Mouse (Mus musculus) liver, embryonic 14.5 days (tissue): ENCODE measurements around the gene Ephb1. TPM values are rescaled to one million over a fixed set of nuclear protein-coding genes. Genes with fewer than 3 reads are reported as not detected.

ENCODE experiments used
- ATAC-seq: fragments of 200-750 bp; cut with Nextera tagmentation; 2 replicates; pipeline ENCODE4 v1.8.0; 2017; ENCODE audit warnings: moderate number of reproducible peaks, mild to moderate bottlenecking, moderate library complexity; ENCODE audit not compliant: insufficient read depth
- DNase-seq, 3 experiments: peaks; one replicate each; pipeline ENCODE4 v3.0.0-alpha.2; 2012 to 2013; ENCODE audit warnings: low read depth in 3 of 3, low spot score in 3 of 3
- H3K27ac ChIP-seq: fragments of 300-500 bp; sonication (generic); 2 replicates; pipeline ENCODE4 v1.5.1; 2014; ENCODE audit warnings: moderate library complexity, mild to moderate bottlenecking, control low read depth, inconsistent platforms
- H3K27me3 ChIP-seq: fragments of 300-500 bp; sonication (generic); 2 replicates; pipeline ENCODE4 v1.6.1; 2014; ENCODE audit warnings: mild to moderate bottlenecking, low read length, moderate library complexity; ENCODE audit not compliant: control insufficient read depth, insufficient read depth
- H3K36me3 ChIP-seq: fragments of 300-500 bp; sonication (generic); replicated peaks from 2 replicates; pipeline ENCODE4 v1.6.1; 2014; ENCODE audit warnings: low read depth; ENCODE audit not compliant: control insufficient read depth, insufficient read depth
- H3K4me1 ChIP-seq, 2 experiments: fragments of 200-500 bp in 1 of 2; fragments of 300-500 bp in 1 of 2; sonication (generic) in 1 of 2; replicated peaks; 2 replicates each; pipeline ENCODE4 v1.6.1; 2012 to 2014; ENCODE audit warnings: antibody characterized with exemption in 1 of 2, inconsistent platforms in 1 of 2, low read length in 1 of 2; ENCODE audit not compliant: control insufficient read depth in 2 of 2, insufficient read depth in 2 of 2
- H3K4me2 ChIP-seq: fragments of 300-500 bp; sonication (generic); 2 replicates; pipeline ENCODE4 v1.6.1; 2014; ENCODE audit warnings: low read depth, mild to moderate bottlenecking, control low read depth, moderate library complexity
- H3K4me3 ChIP-seq, 2 experiments: fragments of 200-500 bp in 1 of 2; fragments of 300-500 bp in 1 of 2; sonication (generic) in 1 of 2; 2 replicates each; pipeline ENCODE4 v1.5.1; 2012 to 2014; ENCODE audit warnings: low read depth in 2 of 2, low read length in 2 of 2, mild to moderate bottlenecking in 2 of 2, control low read depth in 1 of 2, inconsistent platforms in 1 of 2, moderate library complexity in 1 of 2; ENCODE audit not compliant: insufficient read depth in 1 of 2
- H3K9ac ChIP-seq: fragments of 300-500 bp; sonication (generic); replicated peaks from 2 replicates; pipeline ENCODE4 v1.6.1; 2014; ENCODE audit warnings: mild to moderate bottlenecking, control low read depth, moderate library complexity
- H3K9me3 ChIP-seq: fragments of 300-500 bp; sonication (generic); 2 replicates; pipeline ENCODE4 v1.6.1; 2016; ENCODE audit warnings: low read length, mixed read lengths; ENCODE audit not compliant: control insufficient read depth
- CTCF ChIP-seq: IDR thresholded peaks from 2 replicates; pipeline ENCODE4 v1.5.1; 2016; ENCODE audit warnings: antibody characterized with exemption, low read depth, control low read depth
- EP300 ChIP-seq: IDR thresholded peaks from 2 replicates; pipeline ENCODE4 v1.6.1; 2016; ENCODE audit warnings: antibody characterized with exemption, low read depth
- WGBS: fragments of 180-500 bp; shearing (Covaris S2); extraction: QIAGEN DNeasy Blood & Tissue Kit; methylation state at CpG from one replicate; pipeline ENCODE4 v1.1.7; 2014; ENCODE audit not compliant: insufficient replicate concordance; 5-methylcytosine and 5-hydroxymethylcytosine counted together
- polyA plus RNA-seq, 2 experiments: library from polyadenylated mRNA; depleted of rRNA in 1 of 2; stranded (reverse) in 1 of 2; unstranded in 1 of 2; fragments of >200 nt; fragmentation: Nextera tagmentation in 1 of 2; extraction: Ambion mirVana in 1 of 2; gene quantifications; 2 replicates each; pipeline versions ENCODE4 v1.2.1 to v1.2.3; 2012 to 2014

Gene Ephb1
- polyA plus RNA-seq, 2 experiments = 0.25 to 0.29 TPM

DNA sequence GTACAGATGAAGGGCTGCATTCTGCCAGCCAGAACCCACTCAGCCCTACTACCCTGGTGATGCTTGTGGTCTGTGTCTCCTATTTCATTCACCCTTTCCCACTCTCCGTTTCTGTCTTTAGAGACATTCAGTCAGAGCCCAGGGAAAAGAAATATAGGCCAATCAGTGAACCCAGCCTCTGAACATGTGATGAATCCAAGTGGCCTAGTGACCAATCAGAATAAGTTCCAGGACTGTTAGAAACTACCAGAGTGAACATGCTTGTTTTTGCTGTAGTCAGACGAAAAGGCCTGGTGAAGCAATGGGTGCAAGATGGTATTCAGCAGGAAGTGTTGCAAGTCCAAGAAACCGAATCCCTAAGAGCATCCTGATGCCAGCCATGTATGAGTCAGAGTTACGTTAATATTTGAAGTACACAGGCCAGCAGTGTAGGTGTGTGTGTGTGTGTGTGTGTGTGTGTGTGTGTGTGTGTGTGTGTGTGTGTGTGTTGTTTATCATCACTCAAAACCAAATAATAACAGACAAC lies 26.8 kb downstream of the Ephb1 start:
- ATAC-seq (no peak), DNase-seq (no peak)
- 40% methylated on average over 4 of the region's 4 CpGs for WGBS
- Histone ChIP-seq H3K27ac (no peak overlapping the region), H3K27me3 (no peaks in the 10 kb centered on the region), H3K4me3 (no peak overlapping the region), H3K9ac (no peak overlapping the region), H3K4me1 (no peaks in the 10 kb centered on the region), H3K9me3 (no peaks in the 10 kb centered on the region), H3K4me2 (no peak overlapping the region), H3K36me3 (no peaks in the 10 kb centered on the region)
- TF ChIP-seq EP300 (no peak), CTCF (no peak)

DNA sequence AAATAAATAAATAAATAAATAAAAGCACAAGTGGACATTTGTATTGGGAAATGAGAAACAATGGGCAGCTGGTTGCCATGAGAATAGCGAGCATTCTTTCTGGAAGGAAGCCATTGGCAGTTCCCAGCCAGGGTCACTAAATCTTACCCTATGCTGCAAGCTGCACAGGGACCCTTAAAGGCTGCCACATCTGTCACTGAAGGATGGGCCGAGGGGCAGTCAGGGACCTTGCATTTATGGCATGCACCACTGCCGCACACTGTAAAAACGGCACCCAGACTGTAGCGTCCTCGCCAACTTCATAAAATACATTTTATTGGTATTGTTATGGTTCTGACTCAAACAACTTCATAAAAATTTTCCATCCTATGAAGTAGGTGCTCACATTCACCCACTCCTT lies 39.1 kb downstream of the Ephb1 start:
- no peak overlapping the region for H3K9ac ChIP-seq
- 70% methylated on average over 6 of the region's 6 CpGs for WGBS
- DNase-seq (no peak), ATAC-seq (no peak)
- H3K9me3 ChIP-seq = no peaks in the 10 kb centered on the region
- H3K36me3 ChIP-seq = no peaks in the 10 kb centered on the region
- H3K4me3 ChIP-seq = no peak overlapping the region
- no peak for TF ChIP-seq EP300
- no peak for TF ChIP-seq CTCF
- no peaks in the 10 kb centered on the region for H3K27me3 ChIP-seq
- no peak overlapping the region for H3K27ac ChIP-seq
- no peak overlapping the region for H3K4me2 ChIP-seq
- no peaks in the 10 kb centered on the region for H3K4me1 ChIP-seq

GRCm38 (mm10) chr9:102314795-102315194 lies 39.7 kb downstream of the Ephb1 start:
- ATAC-seq (no peak), DNase-seq (no peak)
- no peak overlapping the region for H3K27ac ChIP-seq
- no peak overlapping the region for H3K9ac ChIP-seq
- TF ChIP-seq CTCF (no peak), EP300 (no peak)
- H3K9me3 ChIP-seq = no peaks in the 10 kb centered on the region
- H3K4me3 ChIP-seq = no peak overlapping the region
- no peaks in the 10 kb centered on the region for H3K36me3 ChIP-seq
- no peaks in the 10 kb centered on the region for H3K4me1 ChIP-seq
- 60% methylated on average over 1 of the region's 1 CpGs for WGBS
- no peak overlapping the region for H3K4me2 ChIP-seq
- H3K27me3 ChIP-seq = no peaks in the 10 kb centered on the region

DNA sequence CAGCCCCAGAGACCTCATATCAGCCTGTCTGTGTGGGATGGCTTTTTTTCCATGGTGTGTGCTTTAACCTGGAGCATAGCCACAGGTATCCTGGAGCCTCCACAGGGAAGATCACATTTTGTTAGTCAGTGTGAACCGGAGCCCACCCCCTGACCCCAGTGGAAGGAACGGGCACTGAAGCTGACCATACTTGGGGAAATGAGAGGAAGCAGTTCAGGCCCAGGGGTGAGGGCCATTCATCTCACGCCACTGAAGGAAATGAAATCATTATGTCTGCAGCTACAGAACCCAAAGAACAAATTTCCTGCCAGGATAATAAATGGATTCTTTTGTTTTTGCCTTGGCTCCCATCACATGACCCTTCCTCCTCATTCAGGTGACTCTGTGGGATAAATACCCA lies 44.1 kb downstream of the Ephb1 start:
- no peaks in the 10 kb centered on the region for H3K36me3 ChIP-seq
- no peaks in the 10 kb centered on the region for H3K27me3 ChIP-seq
- H3K9ac ChIP-seq = no peak overlapping the region
- no peaks in the 10 kb centered on the region for H3K4me1 ChIP-seq
- no peaks in the 10 kb centered on the region for H3K9me3 ChIP-seq
- DNase-seq = no peak
- H3K4me3 ChIP-seq = no peak overlapping the region
- WGBS = 28% methylated on average over 3 of the region's 3 CpGs
- TF ChIP-seq EP300 (no peak), CTCF (no peak)
- no peak overlapping the region for H3K4me2 ChIP-seq
- ATAC-seq = no peak
- no peak overlapping the region for H3K27ac ChIP-seq

DNA sequence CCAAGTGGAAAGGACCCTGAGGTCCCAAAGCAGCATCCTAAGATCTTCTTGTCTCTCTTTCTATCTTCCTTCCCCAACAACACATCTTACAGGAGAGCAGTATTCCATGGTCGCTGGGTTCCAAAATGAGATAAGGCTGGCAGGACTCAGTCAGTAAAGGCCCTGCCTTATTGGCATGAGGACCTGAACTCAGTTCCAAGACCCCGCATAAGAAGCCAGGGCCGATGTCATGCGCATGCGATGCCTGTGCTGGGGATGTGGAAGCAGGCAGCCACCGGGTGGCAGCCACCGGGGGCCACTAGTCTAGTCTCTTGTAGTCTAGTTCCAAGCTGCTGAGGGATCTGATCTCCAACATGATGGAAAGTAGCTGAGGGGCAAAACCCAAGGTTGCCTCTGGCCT lies 45.2 kb downstream of the Ephb1 start:
- 72% methylated on average over 7 of the region's 7 CpGs for WGBS
- Histone ChIP-seq H3K4me1 (no peaks in the 10 kb centered on the region), H3K4me3 (no peak overlapping the region), H3K27me3 (no peaks in the 10 kb centered on the region), H3K27ac (no peak overlapping the region), H3K9ac (no peak overlapping the region), H3K4me2 (no peak overlapping the region), H3K36me3 (no peaks in the 10 kb centered on the region), H3K9me3 (no peaks in the 10 kb centered on the region)
- DNase-seq (no peak), ATAC-seq (no peak)
- no peak for TF ChIP-seq EP300
- TF ChIP-seq CTCF = no peak
